Mouse (Mus musculus) natural killer cell, adult 2 months (primary cell): ENCODE data around the gene Prrt1.

Experiments used
- DNase-seq, 2 experiments: peaks; one replicate each; pipeline ENCODE4 v3.0.0; 2022; ENCODE audit warnings: low spot score in 2 of 2

Prrt1 gene

DNA sequence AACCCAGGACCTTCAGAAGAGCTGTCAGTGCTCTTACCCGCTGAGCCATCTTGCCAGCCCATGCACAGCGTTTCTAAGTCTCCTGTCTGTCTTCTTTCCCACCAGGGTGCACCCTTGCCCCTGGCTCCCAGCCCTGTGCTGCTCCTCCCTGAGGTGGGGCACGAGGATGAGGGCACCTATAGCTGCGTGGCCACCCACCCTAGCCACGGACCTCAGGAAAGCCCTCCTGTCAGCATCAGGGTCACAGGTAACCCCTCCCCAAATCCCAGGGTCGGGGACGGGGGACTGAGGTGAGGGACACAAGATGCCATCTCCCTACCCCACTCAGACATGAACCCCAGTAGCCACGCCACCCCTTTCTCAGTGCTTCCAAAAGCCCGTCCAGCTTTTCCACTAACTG lies 29.4 kb upstream of the Prrt1 start:
- DNase-seq = no peak

DNA sequence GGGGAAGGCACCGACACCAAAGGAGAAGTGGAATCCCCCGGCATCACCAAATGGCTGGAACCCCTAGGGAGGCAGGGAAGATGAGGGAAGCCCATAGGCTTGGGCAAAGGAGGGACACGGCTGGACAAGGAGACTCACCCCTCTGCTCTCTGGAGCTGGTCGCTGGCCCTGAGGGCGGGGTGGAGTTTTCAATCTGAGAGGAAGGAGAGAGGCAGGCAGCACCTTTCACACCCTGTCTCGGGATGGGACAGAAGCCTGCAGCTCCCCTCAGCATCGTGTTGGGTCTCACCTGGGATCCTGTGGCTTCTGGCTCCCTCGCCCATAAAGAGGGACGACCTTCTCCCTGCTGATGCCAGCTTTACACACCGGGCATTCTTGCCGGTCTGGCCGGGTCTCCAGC lies 27.5 kb upstream of the Prrt1 start:
- no peak for DNase-seq

- peak; percentile 99 for DNase-seq
Measured at GRCm38 (mm10) chr17:34603375-34604060, 25.8 kb upstream of the Prrt1 start, which contains the start of gene Rnf5. Gene Rnf5, minus strand, starts transcription at chr17:34603690.

DNA sequence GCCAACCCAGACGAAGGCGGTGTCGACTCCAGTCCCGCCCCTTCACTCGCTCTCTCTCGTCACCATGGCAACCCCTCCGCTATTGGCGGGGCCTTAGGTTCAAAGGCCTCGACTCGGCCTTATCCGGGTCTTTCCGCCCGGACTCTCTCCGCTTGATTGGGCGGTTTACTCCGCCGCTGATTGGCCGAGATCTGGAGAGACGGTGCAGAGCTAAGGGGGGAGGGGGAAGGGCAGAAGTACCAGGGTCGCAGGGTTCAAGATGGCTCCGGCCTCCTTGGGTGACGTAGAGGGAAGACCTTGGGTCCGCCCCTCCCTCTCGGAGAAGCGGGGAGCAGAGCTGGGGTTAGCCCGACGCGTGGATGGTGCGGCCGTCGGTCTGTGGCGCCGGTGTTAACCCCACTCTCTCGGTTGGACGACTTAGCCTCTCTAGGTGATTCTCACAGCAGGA lies 25.2 kb upstream of the Prrt1 start, which contains the start of gene Agpat1:
Gene Agpat1 (plus strand): TSS at position 202 of the 448 bp plus-strand sequence.
- DNase-seq = peak; percentile 98

- DNase-seq = no peak
Measured at GRCm38 (mm10) chr17:34604511-34605237, 24.7 kb upstream of the Prrt1 start.

- DNase-seq = peak; percentile 88 to 91
Measured at GRCm38 (mm10) chr17:34605609-34606008, 23.7 kb upstream of the Prrt1 start.

- DNase-seq = no peak
Measured at GRCm38 (mm10) chr17:34606186-34607039, 22.9 kb upstream of the Prrt1 start.

- DNase-seq = no peak
Measured at GRCm38 (mm10) chr17:34607997-34608396, 21.3 kb upstream of the Prrt1 start.

GRCm38 (mm10) chr17:34611050-34611449 lies 18.3 kb upstream of the Prrt1 start:
- DNase-seq = no peak

GRCm38 (mm10) chr17:34613054-34613645 lies 16.2 kb upstream of the Prrt1 start:
- no peak for DNase-seq

- DNase-seq = no peak
Measured at GRCm38 (mm10) chr17:34613830-34614229, 15.5 kb upstream of the Prrt1 start.

GRCm38 (mm10) chr17:34615871-34616270 lies 13.5 kb upstream of the Prrt1 start, which contains the start of gene Egfl8:
Gene Egfl8, minus strand, starts transcription at chr17:34615971.
- no peak for DNase-seq

GRCm38 (mm10) chr17:34618999-34619398 lies 10.3 kb upstream of the Prrt1 start:
- peak; percentile 74 to 81 for DNase-seq

GRCm38 (mm10) chr17:34621006-34621405 lies 8.3 kb upstream of the Prrt1 start:
- no peak for DNase-seq

DNA sequence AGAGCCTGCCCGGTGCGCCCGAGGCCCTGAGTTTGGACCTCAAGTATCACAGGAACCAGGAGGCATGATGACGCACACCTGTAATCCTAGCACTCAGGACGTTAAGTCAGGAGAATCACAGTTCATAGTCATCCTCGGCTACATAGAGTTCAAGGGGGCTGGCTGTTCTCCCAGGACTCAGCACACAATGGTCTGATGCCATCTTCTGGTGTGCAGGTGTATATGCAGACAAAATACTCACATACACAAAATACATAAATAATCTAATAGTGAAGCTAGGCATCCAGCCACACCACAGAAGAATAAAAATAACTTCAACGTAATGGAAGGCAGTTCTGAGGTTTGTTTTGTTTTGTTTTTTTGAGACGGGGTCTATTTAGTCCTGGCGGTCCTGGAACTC lies 6.2 kb upstream of the Prrt1 start:
- DNase-seq = no peak

- DNase-seq = no peak
Measured at GRCm38 (mm10) chr17:34624981-34625380, 4.4 kb upstream of the Prrt1 start.

GRCm38 (mm10) chr17:34626062-34626772 lies 3.1 kb upstream of the Prrt1 start:
- DNase-seq = no peak

DNA sequence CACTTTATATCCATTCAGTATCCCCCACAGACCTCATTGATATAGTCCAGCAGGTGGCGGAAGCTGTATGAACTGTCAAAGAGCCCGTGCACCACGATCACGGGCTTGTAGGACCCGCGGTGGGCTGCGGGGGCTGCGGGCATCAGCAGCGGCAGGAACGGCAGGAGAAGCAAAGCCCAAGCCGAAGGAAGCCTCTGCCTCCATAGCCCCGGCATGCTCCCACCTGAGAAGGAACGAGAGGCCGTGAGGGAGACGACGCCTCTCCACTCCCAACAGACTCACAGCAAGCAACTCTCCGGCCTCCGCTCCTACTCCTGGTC lies 2.6 kb upstream of the Prrt1 start:
- DNase-seq = peak in 1 of 2 experiments; percentile 35

DNA sequence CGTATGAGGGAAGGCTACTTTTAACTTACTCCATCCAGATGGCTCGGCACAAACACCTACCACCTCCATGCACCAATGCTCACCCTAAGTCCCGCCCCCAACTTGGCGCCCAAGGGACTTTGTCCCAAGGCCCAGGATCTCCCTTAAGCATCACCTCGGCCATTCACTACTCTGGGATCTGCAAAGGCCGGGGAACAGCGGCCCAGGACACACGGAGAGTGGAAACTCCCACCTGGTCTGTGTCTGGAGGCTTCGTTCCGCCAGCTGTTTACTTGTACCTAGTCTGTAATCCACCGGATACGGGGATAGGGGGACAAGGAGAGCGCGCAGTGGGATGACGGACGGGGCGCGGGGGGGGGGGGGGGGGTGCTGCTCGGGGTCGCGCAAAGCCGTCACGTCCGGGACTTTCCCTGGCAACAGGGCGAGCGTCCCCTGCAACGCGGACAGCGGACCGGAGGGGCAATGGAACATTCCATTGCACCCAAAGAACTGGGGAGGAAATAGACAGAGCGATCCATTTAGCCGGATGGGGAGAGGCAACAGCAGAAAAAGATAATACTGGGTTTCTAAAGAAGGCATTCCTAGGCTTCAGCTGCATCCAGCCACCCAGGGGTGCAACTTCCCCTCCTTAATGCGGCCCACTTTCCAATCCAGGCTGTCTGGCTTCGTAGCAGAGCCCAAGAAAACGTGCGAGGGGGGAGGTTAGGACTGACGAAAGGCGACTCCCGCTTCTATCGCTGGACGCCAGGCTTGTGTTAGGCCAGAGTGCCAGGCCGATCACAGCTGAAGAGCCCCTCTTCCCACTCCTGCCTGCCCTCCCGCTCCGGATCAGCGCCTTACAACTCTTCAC lies 2.0 kb upstream of the Prrt1 start:
- peak; percentile 67 to 73 for DNase-seq

- no peak for DNase-seq
Measured at GRCm38 (mm10) chr17:34627943-34628643, 1.2 kb upstream of the Prrt1 start, which contains the start of gene Ppt2. Gene Ppt2, minus strand, starts transcription at chr17:34628510.
